Comparison of ENCODE assay signal across 22 mouse cellular contexts in genomic region chr2:130977589-130977988, GRCm38 (mm10).
DNase-seq lines count a peak whose midpoint lies in the region; ATAC-seq and TF ChIP-seq lines count a peak whose summit lies in the region.
"Had no signal": no experiment of that assay in that cellular context is flagged by ENCODE, and none has a peak within 500 bp of the region (broad histone marks: within the 10 kb centered on the region; RNA-seq: fewer than 3 reads in every experiment).

No protein-coding gene starts in this region.

- no peaks in the 10 kb centered on the region for H3K4me1 ChIP-seq in forebrain, embryonic 10.5 days
- H3K4me1 ChIP-seq in forebrain, embryonic 11.5 days (replicated peaks; ENCODE audit: control insufficient read depth, insufficient read depth, low read length): no peaks in the 10 kb centered on the region
- H3K4me1 ChIP-seq in MEL (ENCODE audit: control insufficient read depth in 1 of 2, insufficient read depth in 2 of 2, low read length in 2 of 2): peaks cover 30 to 34% of the 10 kb centered on the region in 2 experiments
- H3K4me1 ChIP-seq in liver, postnatal 0 days (ENCODE audit: insufficient read depth): peaks cover 20% of the 10 kb centered on the region
- H3K4me1 ChIP-seq: embryonic facial prominence, embryonic 10.5 days; midbrain, embryonic 12.5 days; neural tube, embryonic 12.5 days had no signal

- 0 out of 2 replicates have a peak overlapping the region, but pooled peaks have one; percentile 53 for H3K27ac ChIP-seq in forebrain, embryonic 10.5 days
- no peak overlapping the region for H3K27ac ChIP-seq in forebrain, embryonic 11.5 days (ENCODE audit: low read depth, low read length)
- peak overlapping the region; percentile 67 for H3K27ac ChIP-seq in MEL (ENCODE audit: control insufficient read depth, low read depth, low read length)
- H3K27ac ChIP-seq in liver, postnatal 0 days (ENCODE audit: low read depth): peak overlapping the region; percentile 62
- H3K27ac ChIP-seq in left cerebral cortex, adult 2 months: no peak overlapping the region
- H3K27ac ChIP-seq: embryonic facial prominence, embryonic 10.5 days; gastrocnemius, adult 2 months; kidney, postnatal 0 days; macrophage; midbrain, embryonic 12.5 days; neural tube, embryonic 12.5 days had no signal

- no peaks in the 10 kb centered on the region for H3K9me3 ChIP-seq in forebrain, embryonic 10.5 days
- H3K9me3 ChIP-seq in forebrain, embryonic 11.5 days (ENCODE audit: control insufficient read depth, low read length): no peaks in the 10 kb centered on the region
- H3K9me3 ChIP-seq in MEL (replicated peaks; ENCODE audit: insufficient read depth, low read length): no peaks in the 10 kb centered on the region
- H3K9me3 ChIP-seq in liver, postnatal 0 days (ENCODE audit: low read length): no peaks in the 10 kb centered on the region
- H3K9me3 ChIP-seq: embryonic facial prominence, embryonic 10.5 days; midbrain, embryonic 12.5 days; neural tube, embryonic 12.5 days had no signal

- peaks cover 29% of the 10 kb centered on the region for H3K36me3 ChIP-seq in forebrain, embryonic 10.5 days (replicated peaks)
- H3K36me3 ChIP-seq in forebrain, embryonic 11.5 days (ENCODE audit: control insufficient read depth, insufficient read depth, low read length): no peaks in the 10 kb centered on the region
- peaks cover 0 to 53% of the 10 kb centered on the region in 2 experiments; a peak in 3 of 4 replicates for H3K36me3 ChIP-seq in MEL (ENCODE audit: control insufficient read depth in 1 of 2, insufficient read depth in 2 of 2, low read length in 2 of 2)
- peaks cover 53% of the 10 kb centered on the region for H3K36me3 ChIP-seq in liver, postnatal 0 days (replicated peaks; ENCODE audit: insufficient read depth, low read length)

- no peak for DNase-seq in forebrain, embryonic 10.5 days (ENCODE audit: extremely low spot score, low spot score)
- no peak for DNase-seq in forebrain, embryonic 11.5 days (ENCODE audit: low spot score)
- peak; percentile 62 for DNase-seq in MEL (ENCODE audit: low read depth, low spot score)
- peak; percentile 76 for DNase-seq in liver
- DNase-seq in liver, postnatal 0 days: no peak
- DNase-seq in cerebellum, adult 11 months: no peak
- DNase-seq in left cerebral cortex, adult 2 months (ENCODE audit: extremely low spot score in 1 of 2, low spot score in 2 of 2): no peak
- no peak for DNase-seq in kidney, postnatal 4 days
- DNase-seq: adrenal gland, postnatal 10 days; cerebellum, adult 11-12 months; cerebellum, postnatal 14 days; gastrocnemius, adult 2 months; kidney, adult 18-20 months; right cerebral cortex, adult 18-20 months; thymus, adult 18-20 months had no signal

- no peak for TF ChIP-seq RAD21 in MEL (IDR thresholded peaks at IDR 0.05; ENCODE audit: low read depth, low read length)

- H3K79me2 ChIP-seq in MEL (ENCODE audit: control insufficient read depth, insufficient read depth, low read length, poor library complexity): no peaks in the 10 kb centered on the region

- no peak for ATAC-seq in forebrain, embryonic 11.5 days (replicated peaks; ENCODE audit: low FRiP score)
- ATAC-seq in liver, postnatal 0 days: peak; percentile 81
- ATAC-seq: forebrain, embryonic 16.5 days; Patski had no signal

- TF ChIP-seq CTCF in MEL (IDR thresholded peaks at IDR 0.05 in 2 of 3, conservative IDR thresholded peaks at IDR 0.05 in 1 of 3; ENCODE audit: control insufficient read depth in 1 of 3, insufficient read depth in 1 of 3, low read depth in 2 of 3, low read length in 3 of 3, poor library complexity in 1 of 3, severe bottlenecking in 1 of 3): no peak
- TF ChIP-seq CTCF in liver, postnatal 0 days (IDR thresholded peaks at IDR 0.05; ENCODE audit: low read depth): no peak
- no peak for TF ChIP-seq CTCF in left cerebral cortex, adult 2 months (IDR thresholded peaks at IDR 0.05)

- no peak overlapping the region for H3K9ac ChIP-seq in forebrain, embryonic 11.5 days (ENCODE audit: low read length)
- 0 out of 2 replicates have a peak overlapping the region, but pooled peaks have one; percentile 25 for H3K9ac ChIP-seq in MEL (ENCODE audit: control insufficient read depth, low read depth, low read length, poor library complexity, severe bottlenecking)
- H3K9ac ChIP-seq in liver, postnatal 0 days (replicated peaks): no peak overlapping the region
- H3K9ac ChIP-seq: midbrain, embryonic 12.5 days; neural tube, embryonic 12.5 days had no signal

- peak; percentile 65 to 69 for TF ChIP-seq EP300 in MEL (IDR thresholded peaks at IDR 0.05; ENCODE audit: low read depth in 1 of 2, low read length in 2 of 2)
- peak; percentile 90 for TF ChIP-seq EP300 in liver, postnatal 0 days (IDR thresholded peaks at IDR 0.05; ENCODE audit: low read depth)

- H3K27me3 ChIP-seq in forebrain, embryonic 10.5 days (ENCODE audit: poor library complexity, severe bottlenecking): no peaks in the 10 kb centered on the region
- no peaks in the 10 kb centered on the region for H3K27me3 ChIP-seq in forebrain, embryonic 11.5 days (ENCODE audit: control insufficient read depth, insufficient read depth, low read length)
- H3K27me3 ChIP-seq in MEL (ENCODE audit: control insufficient read depth in 1 of 2, insufficient read depth in 2 of 2, low read length in 2 of 2): no peaks in the 10 kb centered on the region
- no peaks in the 10 kb centered on the region for H3K27me3 ChIP-seq in liver, postnatal 0 days (ENCODE audit: insufficient read depth, low read length)
- H3K27me3 ChIP-seq: midbrain, embryonic 12.5 days; neural tube, embryonic 12.5 days; Patski had no signal

- no peak overlapping the region for H3K4me3 ChIP-seq in forebrain, embryonic 10.5 days
- no peak overlapping the region for H3K4me3 ChIP-seq in forebrain, embryonic 11.5 days (ENCODE audit: low read depth, low read length)
- no peak overlapping the region for H3K4me3 ChIP-seq in MEL (ENCODE audit: control insufficient read depth in 1 of 2, insufficient read depth in 1 of 2, low read depth in 2 of 2, low read length in 2 of 2)
- no peak overlapping the region for H3K4me3 ChIP-seq in liver, postnatal 0 days (ENCODE audit: low read depth, low read length)
- H3K4me3 ChIP-seq in left cerebral cortex, adult 2 months: no peak overlapping the region
- H3K4me3 ChIP-seq: embryonic facial prominence, embryonic 10.5 days; gastrocnemius, adult 2 months; midbrain, embryonic 12.5 days; neural tube, embryonic 12.5 days had no signal

- no peak for TF ChIP-seq POLR2A in MEL (IDR thresholded peaks at IDR 0.05; ENCODE audit: control insufficient read depth in 1 of 2, insufficient read depth in 1 of 2, low read depth in 1 of 2, low read length in 2 of 2, poor library complexity in 1 of 2)

- intact Hi-C loops in left cerebral cortex, adult 2 months (cut with DNase I): no loop called here

- H3K4me2 ChIP-seq in forebrain, embryonic 11.5 days (ENCODE audit: low read depth, low read length, severe bottlenecking): no peak overlapping the region
- peak overlapping the region; percentile 20 for H3K4me2 ChIP-seq in liver, postnatal 0 days (ENCODE audit: low read depth, low read length)
- H3K4me2 ChIP-seq: midbrain, embryonic 12.5 days; neural tube, embryonic 12.5 days had no signal

TF ChIP-seq in MEL, 35 proteins besides CTCF, POLR2A, EP300 and RAD21:
- TF ChIP-seq TCF12 (IDR thresholded peaks at IDR 0.05; ENCODE audit: low read depth, low read length): peak; percentile 68
- no peak for TF ChIP-seq TBP (IDR thresholded peaks at IDR 0.05; ENCODE audit: low read depth, low read length)
- peak; percentile 69 for TF ChIP-seq TAL1 (IDR thresholded peaks at IDR 0.05; ENCODE audit: low read length)
- peak; percentile 67 for TF ChIP-seq GATA1 (IDR thresholded peaks at IDR 0.05; ENCODE audit: low read depth, low read length)

Comparison
In these comparisons a context has a peak if more than half of its experiments do, and no peak if none do; other contexts are left out.
1. DNase-seq: peak in MEL (single experiment) and liver (single experiment); none in forebrain, embryonic 10.5 days (single experiment), forebrain, embryonic 11.5 days (single experiment), liver, postnatal 0 days (single experiment), cerebellum, adult 11 months (single experiment), left cerebral cortex, adult 2 months (0 of 2) and kidney, postnatal 4 days (0 of 2).
2. H3K27ac ChIP-seq: peak in forebrain, embryonic 10.5 days (single experiment), MEL (single experiment) and liver, postnatal 0 days (single experiment); none in forebrain, embryonic 11.5 days (single experiment) and left cerebral cortex, adult 2 months (single experiment).